Mouse (Mus musculus): Measurements from ENCODE around the gene Pbx1. TPM values are rescaled to one million over a fixed set of nuclear protein-coding genes. Genes with fewer than 3 reads are reported as not detected.

Pbx1 gene
- polyA plus RNA-seq, 1 experiment from 2014 or later, result 48.8 TPM

GRCm38 (mm10) chr1:168472545-168473254 is 40.6 kb upstream of the Pbx1 start:
- peaks cover 5% of the 10 kb centered on the region; the same call in 1 of the 2 replicates for H3K4me1 ChIP-seq (ENCODE audit: insufficient read depth)
- no peak overlapping the region for H3K4me2 ChIP-seq
- H3K27me3 ChIP-seq (ENCODE audit: insufficient read depth, low read length), result no peaks in the 10 kb centered on the region
- H3K27ac ChIP-seq (ENCODE audit: low read depth), result no peak overlapping the region
- TF ChIP-seq CTCF (IDR thresholded peaks at IDR 0.05; ENCODE audit: low read depth), result no peak
- H3K4me3 ChIP-seq (ENCODE audit: low read depth, low read length), result no peak overlapping the region
- no peaks in the 10 kb centered on the region for H3K36me3 ChIP-seq (ENCODE audit: insufficient read depth)
- ATAC-seq (ENCODE audit: insufficient read depth), result no peak
- WGBS, result 60% methylated on average over 6 of the region's 6 CpGs
- DNase-seq, result no peak
- no peaks in the 10 kb centered on the region for H3K9me3 ChIP-seq (ENCODE audit: low read depth, low read length)
- no peak overlapping the region for H3K9ac ChIP-seq

GRCm38 (mm10) chr1:168459426-168459825 is 27.4 kb upstream of the Pbx1 start:
- Histone ChIP-seq H3K9ac (no peak overlapping the region), H3K4me3 (ENCODE audit: low read depth, low read length) (no peak overlapping the region), H3K4me1 (ENCODE audit: insufficient read depth) (no peaks in the 10 kb centered on the region), H3K27ac (ENCODE audit: low read depth) (no peak overlapping the region), H3K27me3 (ENCODE audit: insufficient read depth, low read length) (no peaks in the 10 kb centered on the region), H3K9me3 (ENCODE audit: low read depth, low read length) (no peaks in the 10 kb centered on the region), H3K4me2 (no peak overlapping the region), H3K36me3 (ENCODE audit: insufficient read depth) (no peaks in the 10 kb centered on the region)
- no peak for DNase-seq
- TF ChIP-seq CTCF (IDR thresholded peaks at IDR 0.05; ENCODE audit: low read depth), result no peak
- WGBS, result 92% methylated on average over 1 of the region's 1 CpGs
- no peak for ATAC-seq (ENCODE audit: insufficient read depth)

- TF ChIP-seq CTCF (IDR thresholded peaks at IDR 0.05; ENCODE audit: low read depth), result no peak
- 36% methylated on average over 7 of the region's 7 CpGs for whole genome bisulfite sequencing
Observed at GRCm38 (mm10) chr1:168457191-168457747, 25.2 kb upstream of the Pbx1 start.

GRCm38 (mm10) chr1:168455178-168455577 is 23.1 kb upstream of the Pbx1 start:
- WGBS, result 69% methylated on average over 8 of the region's 8 CpGs
- no peaks in the 10 kb centered on the region for H3K9me3 ChIP-seq (ENCODE audit: low read depth, low read length)
- DNase-seq, result no peak
- no peak overlapping the region for H3K27ac ChIP-seq (ENCODE audit: low read depth)
- no peaks in the 10 kb centered on the region for H3K27me3 ChIP-seq (ENCODE audit: insufficient read depth, low read length)
- H3K4me3 ChIP-seq (ENCODE audit: low read depth, low read length), result no peak overlapping the region
- no peak overlapping the region for H3K4me2 ChIP-seq
- TF ChIP-seq CTCF (IDR thresholded peaks at IDR 0.05; ENCODE audit: low read depth), result no peak
- H3K4me1 ChIP-seq (ENCODE audit: insufficient read depth), result no peaks in the 10 kb centered on the region
- no peak for ATAC-seq (ENCODE audit: insufficient read depth)
- H3K36me3 ChIP-seq (ENCODE audit: insufficient read depth), result no peaks in the 10 kb centered on the region
- no peak overlapping the region for H3K9ac ChIP-seq

More at GRCm38 (mm10) chr1:168457191-168457747, 25.2 kb upstream of the Pbx1 start:
- no peak for ATAC-seq (ENCODE audit: insufficient read depth)
- Histone ChIP-seq H3K9me3 (ENCODE audit: low read depth, low read length) (no peaks in the 10 kb centered on the region), H3K27me3 (ENCODE audit: insufficient read depth, low read length) (no peaks in the 10 kb centered on the region), H3K4me1 (ENCODE audit: insufficient read depth) (no peaks in the 10 kb centered on the region), H3K4me3 (ENCODE audit: low read depth, low read length) (no peak overlapping the region), H3K36me3 (ENCODE audit: insufficient read depth) (no peaks in the 10 kb centered on the region), H3K9ac (no peak overlapping the region), H3K4me2 (no peak overlapping the region), H3K27ac (ENCODE audit: low read depth) (no peak overlapping the region)
- DNase-seq, result no peak

GRCm38 (mm10) chr1:168433671-168434070 is 1.6 kb upstream of the Pbx1 start:
- H3K9me3 ChIP-seq (ENCODE audit: low read depth, low read length), result no peaks in the 10 kb centered on the region
- no peak overlapping the region for H3K27ac ChIP-seq (ENCODE audit: low read depth)
- no peak overlapping the region for H3K4me3 ChIP-seq (ENCODE audit: low read depth, low read length)
- H3K9ac ChIP-seq, result no peak overlapping the region
- no peaks in the 10 kb centered on the region for H3K4me1 ChIP-seq (ENCODE audit: insufficient read depth)
- no peaks in the 10 kb centered on the region for H3K27me3 ChIP-seq (ENCODE audit: insufficient read depth, low read length)
- TF ChIP-seq CTCF (IDR thresholded peaks at IDR 0.05; ENCODE audit: low read depth), result no peak
- H3K36me3 ChIP-seq (ENCODE audit: insufficient read depth), result no peaks in the 10 kb centered on the region
- no peak for ATAC-seq (ENCODE audit: insufficient read depth)
- H3K4me2 ChIP-seq, result no peak overlapping the region
- WGBS, result 69% methylated on average over 3 of the region's 3 CpGs
- DNase-seq, result peak; percentile 52

GRCm38 (mm10) chr1:168432281-168432725 is 233 bp upstream of the Pbx1 start:
- Histone ChIP-seq H3K4me2 (peak overlapping the region; percentile 53), H3K9me3 (ENCODE audit: low read depth, low read length) (no peaks in the 10 kb centered on the region), H3K9ac (peak overlapping the region; percentile 45), H3K27ac (ENCODE audit: low read depth) (peak overlapping the region; percentile 62), H3K4me3 (ENCODE audit: low read depth, low read length) (peak overlapping the region; percentile 36), H3K4me1 (ENCODE audit: insufficient read depth) (no peaks in the 10 kb centered on the region), H3K27me3 (ENCODE audit: insufficient read depth, low read length) (no peaks in the 10 kb centered on the region), H3K36me3 (ENCODE audit: insufficient read depth) (no peaks in the 10 kb centered on the region)
- ATAC-seq (ENCODE audit: insufficient read depth) (peak; percentile 98), DNase-seq (peak; percentile 99)
- TF ChIP-seq CTCF (IDR thresholded peaks at IDR 0.05; ENCODE audit: low read depth), result no peak
- under 1% methylated on average over 22 of the region's 22 CpGs for WGBS

GRCm38 (mm10) chr1:168431711-168432231 is 299 bp downstream of the Pbx1 start:
- DNase-seq, result peak; percentile 91

More at GRCm38 (mm10) chr1:168431711-168432231, 299 bp downstream of the Pbx1 start:
- Histone ChIP-seq H3K4me3 (ENCODE audit: low read depth, low read length) (peak overlapping the region; percentile 69), H3K9me3 (ENCODE audit: low read depth, low read length) (no peaks in the 10 kb centered on the region), H3K27me3 (ENCODE audit: insufficient read depth, low read length) (no peaks in the 10 kb centered on the region), H3K36me3 (ENCODE audit: insufficient read depth) (no peaks in the 10 kb centered on the region), H3K4me1 (ENCODE audit: insufficient read depth) (no peaks in the 10 kb centered on the region), H3K9ac (peak overlapping the region; percentile 92), H3K27ac (ENCODE audit: low read depth) (peak overlapping the region; percentile 100), H3K4me2 (peak overlapping the region; percentile 68)
- peak; percentile 94 for ATAC-seq (ENCODE audit: insufficient read depth)
- WGBS, result 0% methylated on average over 14 of the region's 14 CpGs
- no peak for TF ChIP-seq CTCF (IDR thresholded peaks at IDR 0.05; ENCODE audit: low read depth)

Data from lung, embryonic 14.5 days (tissue).